Mouse (Mus musculus) forebrain, postnatal 0 days (tissue): Measurements from ENCODE around the gene Gm11027. TPM values are rescaled to one million over a fixed set of nuclear protein-coding genes. Genes with fewer than 3 reads are reported as not detected.

Source experiments
- ATAC-seq: fragments of 200-750 bp; cut with Nextera tagmentation; 2 replicates; pipeline ENCODE4 v1.8.0; 2017; ENCODE audit warnings: mild to moderate bottlenecking, moderate library complexity
- DNase-seq: peaks from one replicate; pipeline ENCODE4 v3.0.0-alpha.2; 2015
- H3K27ac ChIP-seq: fragments of 300-500 bp; sonication (generic); 2 replicates; pipeline ENCODE4 v1.5.1; 2014; ENCODE audit warnings: low read depth, mild to moderate bottlenecking, antibody characterized with exemption, low read length, moderate library complexity, mixed read lengths
- H3K27me3 ChIP-seq: fragments of 300-500 bp; sonication (generic); 2 replicates; pipeline ENCODE4 v1.6.1; 2014; ENCODE audit warnings: mild to moderate bottlenecking, low read length, mixed read lengths; ENCODE audit not compliant: insufficient read depth
- H3K36me3 ChIP-seq: fragments of 300-500 bp; sonication (generic); 2 replicates; pipeline ENCODE4 v1.6.1; 2014; ENCODE audit warnings: mild to moderate bottlenecking, moderate library complexity; ENCODE audit not compliant: insufficient read depth
- H3K4me1 ChIP-seq: fragments of 300-500 bp; sonication (generic); 2 replicates; pipeline ENCODE4 v1.6.1; 2014; ENCODE audit warnings: antibody characterized with exemption; ENCODE audit not compliant: insufficient read depth
- H3K4me2 ChIP-seq: fragments of 300-500 bp; sonication (generic); 2 replicates; pipeline ENCODE4 v1.6.1; 2014; ENCODE audit warnings: low read depth, mild to moderate bottlenecking, moderate library complexity
- H3K4me3 ChIP-seq: fragments of 300-500 bp; sonication (generic); 2 replicates; pipeline ENCODE4 v1.5.1; 2014; ENCODE audit warnings: low read depth, low read length, mixed read lengths
- H3K9ac ChIP-seq: fragments of 300-500 bp; sonication (generic); 2 replicates; pipeline ENCODE4 v1.6.1; 2014; ENCODE audit warnings: mild to moderate bottlenecking
- H3K9me3 ChIP-seq: fragments of 300-500 bp; sonication (generic); 2 replicates; pipeline ENCODE4 v1.6.1; 2016; ENCODE audit warnings: low read length
- CTCF ChIP-seq: sonication (generic); IDR thresholded peaks from 2 replicates; pipeline ENCODE4 v1.5.1; 2016; ENCODE audit warnings: antibody characterized with exemption, control low read depth, low read depth
- WGBS: fragments of 180-500 bp; shearing (Covaris S2); extraction: QIAGEN DNeasy Blood & Tissue Kit; methylation state at CpG from one replicate; pipeline ENCODE4 v1.1.7; 2014; 5-methylcytosine and 5-hydroxymethylcytosine counted together
- polyA plus RNA-seq: library from polyadenylated mRNA; unstranded; fragments of >200 nt; fragmentation: Nextera tagmentation; extraction: Ambion mirVana; gene quantifications from 2 replicates; pipeline ENCODE4 v1.2.1, GENCODE M21; 2015
- total RNA-seq: library from RNA; depleted of rRNA; stranded (reverse); fragments of >200 nt; gene quantifications from 2 replicates; pipeline ENCODE4 v1.2.3, GENCODE M21; 2014

Gene Gm11027
- total and polyA plus RNA-seq, 2 experiments from 2014 or later: not detected

DNA sequence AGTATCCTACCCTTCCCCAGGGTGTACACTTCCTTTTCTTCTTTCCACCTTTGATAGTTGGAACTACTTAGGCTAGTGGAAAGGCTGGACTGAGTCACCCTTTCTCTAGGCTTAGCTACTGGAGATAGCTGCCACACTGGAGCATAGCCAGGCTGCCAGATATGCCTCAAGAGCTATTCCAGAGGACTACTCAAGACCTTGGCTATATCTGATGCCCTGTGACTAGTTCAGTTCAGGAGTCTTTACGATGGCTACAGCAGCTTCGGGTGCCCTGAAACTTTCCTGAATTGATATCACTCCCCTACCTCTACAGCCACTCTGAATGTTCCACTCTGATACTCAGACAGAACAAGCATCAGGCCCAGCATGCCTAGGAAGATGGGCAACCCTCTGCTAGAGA lies 10.4 kb upstream of the Gm11027 start:
- no peak for ATAC-seq
- Histone ChIP-seq H3K4me1 (0 out of 2 replicates have a peak, but pooled peaks cover 7% of the 10 kb centered on the region), H3K27me3 (no peaks in the 10 kb centered on the region), H3K27ac (no peak overlapping the region), H3K36me3 (no peaks in the 10 kb centered on the region), H3K4me2 (no peak overlapping the region), H3K9me3 (no peaks in the 10 kb centered on the region), H3K9ac (no peak overlapping the region), H3K4me3 (no peak overlapping the region)
- no peak for DNase-seq
- WGBS: 95% methylated on average over 2 of the region's 2 CpGs
- TF ChIP-seq CTCF: no peak

- no peaks in the 10 kb centered on the region for H3K9me3 ChIP-seq
- no peak overlapping the region for H3K9ac ChIP-seq
- no peaks in the 10 kb centered on the region for H3K27me3 ChIP-seq
- no peak for TF ChIP-seq CTCF
- H3K4me2 ChIP-seq: no peak overlapping the region
- DNase-seq (no peak), ATAC-seq (no peak)
- H3K4me3 ChIP-seq: no peak overlapping the region
- 0 out of 2 replicates have a peak, but pooled peaks cover 7% of the 10 kb centered on the region for H3K4me1 ChIP-seq
- H3K27ac ChIP-seq: no peak overlapping the region
- WGBS: 79% methylated on average over 2 of the region's 2 CpGs
- no peaks in the 10 kb centered on the region for H3K36me3 ChIP-seq
Observed at GRCm38 (mm10) chr12:116265275-116265674, 9.9 kb upstream of the Gm11027 start.

- WGBS: 81% methylated on average over 5 of the region's 5 CpGs
- 0 out of 2 replicates have a peak, but pooled peaks cover 3% of the 10 kb centered on the region for H3K27me3 ChIP-seq
- no peaks in the 10 kb centered on the region for H3K9me3 ChIP-seq
- no peak overlapping the region for H3K4me2 ChIP-seq
- H3K4me1 ChIP-seq: no peaks in the 10 kb centered on the region
- TF ChIP-seq CTCF: no peak
- no peaks in the 10 kb centered on the region for H3K36me3 ChIP-seq
- ATAC-seq (no peak), DNase-seq (no peak)
- no peak overlapping the region for H3K9ac ChIP-seq
- no peak overlapping the region for H3K4me3 ChIP-seq
- H3K27ac ChIP-seq: no peak overlapping the region
Observed at GRCm38 (mm10) chr12:116269450-116269849, 5.7 kb upstream of the Gm11027 start.

- Histone ChIP-seq H3K4me1 (no peaks in the 10 kb centered on the region), H3K9me3 (no peaks in the 10 kb centered on the region), H3K4me2 (no peak overlapping the region), H3K9ac (no peak overlapping the region), H3K4me3 (no peak overlapping the region), H3K27me3 (0 out of 2 replicates have a peak, but pooled peaks cover 3% of the 10 kb centered on the region), H3K27ac (no peak overlapping the region), H3K36me3 (no peaks in the 10 kb centered on the region)
- WGBS: 89% methylated on average over 1 of the region's 1 CpGs
- no peak for ATAC-seq
- TF ChIP-seq CTCF: no peak
- DNase-seq: no peak
Observed at GRCm38 (mm10) chr12:116270538-116270937, 4.6 kb upstream of the Gm11027 start.

DNA sequence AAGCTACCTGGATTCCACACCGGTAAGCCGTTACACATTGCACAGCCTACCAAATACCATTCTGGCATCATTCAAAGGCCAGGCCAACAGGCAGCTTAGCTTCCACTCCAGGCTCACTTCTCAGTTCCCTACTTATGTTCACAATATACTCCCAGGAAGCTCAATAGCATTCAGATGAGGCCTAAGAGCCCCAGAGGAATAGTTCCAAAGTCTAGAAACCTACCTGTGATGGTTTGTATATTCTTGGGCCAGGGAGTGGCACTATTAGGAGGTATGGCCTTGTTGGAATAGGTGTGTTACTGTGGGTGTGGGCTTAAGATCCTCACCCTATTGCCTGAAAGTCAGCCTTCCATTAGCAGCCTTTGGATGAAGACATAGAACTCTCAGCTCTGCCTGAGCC lies 4.1 kb upstream of the Gm11027 start:
- Histone ChIP-seq H3K27me3 (0 out of 2 replicates have a peak, but pooled peaks cover 3% of the 10 kb centered on the region), H3K4me1 (no peaks in the 10 kb centered on the region), H3K9me3 (no peaks in the 10 kb centered on the region), H3K36me3 (no peaks in the 10 kb centered on the region), H3K4me2 (no peak overlapping the region), H3K27ac (no peak overlapping the region), H3K9ac (no peak overlapping the region), H3K4me3 (no peak overlapping the region)
- ATAC-seq: no peak
- WGBS: 94% methylated on average over 2 of the region's 2 CpGs
- no peak for TF ChIP-seq CTCF
- no peak for DNase-seq

- no peaks in the 10 kb centered on the region for H3K9me3 ChIP-seq
- TF ChIP-seq CTCF: no peak
- ATAC-seq (no peak), DNase-seq (no peak)
- WGBS: 29% methylated on average over 1 of the region's 1 CpGs
- no peak overlapping the region for H3K27ac ChIP-seq
- H3K36me3 ChIP-seq: no peaks in the 10 kb centered on the region
- no peak overlapping the region for H3K4me2 ChIP-seq
- no peaks in the 10 kb centered on the region for H3K4me1 ChIP-seq
- no peak overlapping the region for H3K4me3 ChIP-seq
- H3K9ac ChIP-seq: no peak overlapping the region
- H3K27me3 ChIP-seq: 0 out of 2 replicates have a peak, but pooled peaks cover 3% of the 10 kb centered on the region
Observed at GRCm38 (mm10) chr12:116273733-116274132, 1.5 kb upstream of the Gm11027 start.

- DNase-seq (no peak), ATAC-seq (no peak)
- Histone ChIP-seq H3K27ac (no peak overlapping the region), H3K27me3 (no peaks in the 10 kb centered on the region), H3K4me3 (no peak overlapping the region), H3K36me3 (no peaks in the 10 kb centered on the region), H3K9ac (no peak overlapping the region), H3K4me2 (no peak overlapping the region), H3K9me3 (no peaks in the 10 kb centered on the region), H3K4me1 (no peaks in the 10 kb centered on the region)
- TF ChIP-seq CTCF: no peak
- 88% methylated on average over 4 of the region's 4 CpGs for WGBS
Observed at GRCm38 (mm10) chr12:116275631-116276030, 445 bp downstream of the Gm11027 start.
